Mouse (Mus musculus): ENCODE data around the gene Usp2.

The Usp2 gene

DNA sequence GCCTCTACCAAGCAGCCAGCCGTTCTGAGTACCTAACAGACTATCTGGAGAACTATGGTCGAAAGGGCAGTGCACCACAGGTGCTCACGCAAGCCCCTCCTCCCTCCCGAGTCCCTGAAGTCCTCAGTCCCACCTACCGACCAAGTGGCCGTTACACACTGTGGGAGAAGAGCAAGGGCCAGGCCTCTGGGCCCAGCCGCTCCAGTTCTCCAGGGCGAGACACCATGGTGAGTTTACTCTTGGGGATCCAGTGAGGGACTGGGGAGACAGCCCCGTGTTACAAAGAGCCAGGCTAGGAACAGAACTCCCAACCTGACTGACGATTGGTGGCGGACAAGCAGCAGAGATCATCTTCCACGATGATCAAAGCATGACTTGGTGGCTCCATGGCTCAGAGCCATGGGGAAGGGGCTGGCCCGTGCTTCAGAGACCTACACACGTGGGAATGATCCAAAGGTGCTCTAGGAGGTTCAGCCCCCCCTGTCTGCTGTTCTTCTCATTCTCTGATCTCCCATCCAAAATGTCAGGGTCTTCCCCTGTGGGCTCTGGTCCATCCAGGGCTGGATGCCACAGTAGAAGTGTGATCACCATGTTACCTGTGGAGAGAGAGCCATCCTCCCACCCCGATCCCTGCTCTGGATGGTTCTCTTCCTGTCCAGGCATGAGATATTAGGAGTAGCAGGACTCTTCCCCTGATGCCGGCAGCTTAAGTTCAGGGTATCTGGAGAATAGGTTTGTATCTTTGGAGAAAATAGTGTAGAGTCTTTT, 9.4 kb downstream of the Usp2 start:
- no peak for DNase-seq (ENCODE audit: low spot score in 2 of 2)

DNA sequence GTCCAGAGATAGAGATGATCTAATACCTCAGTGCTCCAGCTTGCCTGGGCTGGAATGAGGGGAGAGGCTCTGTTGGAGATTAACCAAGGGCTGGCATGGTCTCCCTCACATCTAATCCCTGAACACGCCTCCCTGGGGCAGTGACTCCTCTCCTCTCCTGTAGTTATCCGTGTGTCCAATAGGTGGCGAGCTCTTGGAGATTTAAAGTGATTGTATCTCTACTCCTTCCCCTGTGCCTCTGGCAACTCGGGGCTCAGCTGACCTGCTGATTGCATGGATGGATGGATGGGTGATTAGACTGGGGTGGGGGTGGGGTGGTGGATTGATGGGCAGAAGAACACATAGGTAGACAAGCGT, 9.9 kb downstream of the Usp2 start:
- DNase-seq (ENCODE audit: low spot score in 2 of 2), result no peak

DNA sequence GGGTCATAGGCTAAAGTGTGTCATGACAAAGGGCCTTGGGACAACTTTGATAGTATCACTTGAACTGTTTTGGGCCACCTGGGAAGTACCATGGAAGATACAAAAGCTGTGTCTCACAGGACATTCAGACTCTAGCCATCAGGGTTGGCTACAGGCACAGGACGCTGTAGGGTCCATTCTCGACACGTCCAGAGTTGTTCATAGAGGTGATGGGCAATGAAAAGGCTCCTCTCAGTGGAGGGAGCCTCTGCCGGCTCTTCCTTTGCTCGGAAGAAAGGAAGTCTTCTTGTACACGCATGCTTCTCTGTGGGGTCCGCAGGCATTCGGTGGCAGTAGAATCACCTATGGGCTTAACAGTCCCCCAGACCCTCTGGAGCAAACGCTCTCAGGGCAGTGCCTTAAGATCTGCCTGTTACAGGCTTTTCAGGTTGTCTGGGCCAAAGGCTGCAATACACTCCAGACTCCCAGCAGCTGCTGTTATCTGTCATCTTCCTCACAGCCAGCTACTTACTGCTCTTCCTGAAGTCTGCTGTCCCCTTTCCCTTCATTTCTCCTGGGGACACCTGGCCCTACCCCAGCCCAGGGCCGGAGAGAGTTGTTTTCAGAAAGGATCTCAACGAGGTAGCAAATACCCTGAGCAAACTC, 10.6 kb downstream of the Usp2 start:
- DNase-seq (ENCODE audit: low spot score in 2 of 2), result no peak

DNA sequence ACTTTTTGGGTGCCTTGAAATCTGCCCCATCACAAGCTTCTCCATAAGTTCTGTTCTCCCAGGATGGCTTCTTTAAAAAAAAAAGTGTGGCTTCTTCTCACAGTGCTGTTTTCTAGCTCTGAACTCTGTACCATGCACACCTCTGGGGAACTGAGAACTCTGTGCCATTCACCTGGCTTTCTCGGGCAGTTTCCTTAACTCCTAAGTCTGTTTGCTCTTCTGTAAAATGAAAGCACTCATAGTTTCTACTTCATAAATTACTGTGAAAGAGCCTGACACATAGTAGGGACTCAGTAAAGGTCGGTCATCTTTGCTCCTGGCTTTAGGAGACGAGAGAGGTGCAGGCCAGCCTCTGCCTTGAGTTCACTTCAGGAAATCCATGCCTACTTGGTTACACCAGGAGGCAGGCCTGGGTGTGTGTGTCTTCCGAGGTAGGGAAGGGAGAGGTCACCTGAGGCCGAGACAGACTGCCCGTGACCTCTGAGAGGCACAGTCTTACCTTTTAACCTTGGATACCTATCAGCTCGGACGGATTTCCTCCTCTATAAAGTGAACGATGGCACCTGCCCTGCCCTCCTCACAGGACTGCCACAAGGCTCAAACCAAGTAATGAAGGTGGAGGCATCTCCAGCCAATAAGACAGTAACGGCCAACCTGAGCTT, 11.4 kb downstream of the Usp2 start:
- no peak for DNase-seq (ENCODE audit: low spot score in 2 of 2)

DNA sequence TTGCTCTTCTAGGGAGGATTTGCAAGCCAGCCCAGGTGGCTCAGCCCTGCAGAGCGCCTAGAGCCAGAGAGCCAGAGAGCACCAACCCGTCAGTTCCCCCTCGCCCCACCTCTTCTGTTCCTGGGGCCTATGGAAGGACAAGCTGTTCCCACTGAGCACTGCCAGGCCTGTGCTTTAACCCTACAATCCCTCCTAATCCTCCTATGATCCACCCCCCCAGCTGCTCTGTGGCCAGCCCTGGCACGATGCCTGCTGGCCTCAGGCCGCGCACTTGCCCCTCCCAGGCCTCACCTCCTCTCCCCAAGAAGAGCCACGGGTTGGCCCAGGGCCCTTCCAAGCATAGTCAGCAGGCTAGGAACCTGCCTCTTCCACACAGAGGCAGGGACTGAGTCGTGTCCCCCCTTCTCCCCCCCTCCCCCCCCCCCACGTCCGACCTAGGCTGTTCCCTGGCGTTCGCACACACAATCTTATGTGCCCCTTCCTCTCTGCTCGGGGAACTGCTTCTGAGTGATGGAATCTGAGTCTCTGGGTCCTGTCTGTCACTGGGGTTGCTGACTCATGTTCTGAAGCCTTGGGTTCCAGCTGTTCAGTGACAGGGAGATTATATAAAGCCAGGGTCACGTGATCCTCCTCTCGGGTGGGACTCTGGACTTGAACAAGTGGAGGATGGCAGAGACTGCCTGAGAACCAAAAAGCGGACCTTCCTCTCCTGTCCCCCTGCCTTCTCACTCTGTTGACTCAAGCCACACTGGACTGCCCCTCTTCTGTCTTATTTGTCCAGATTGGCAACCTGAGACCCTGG, 12.3 kb downstream of the Usp2 start:
- no peak for DNase-seq (ENCODE audit: low spot score in 2 of 2)

DNA sequence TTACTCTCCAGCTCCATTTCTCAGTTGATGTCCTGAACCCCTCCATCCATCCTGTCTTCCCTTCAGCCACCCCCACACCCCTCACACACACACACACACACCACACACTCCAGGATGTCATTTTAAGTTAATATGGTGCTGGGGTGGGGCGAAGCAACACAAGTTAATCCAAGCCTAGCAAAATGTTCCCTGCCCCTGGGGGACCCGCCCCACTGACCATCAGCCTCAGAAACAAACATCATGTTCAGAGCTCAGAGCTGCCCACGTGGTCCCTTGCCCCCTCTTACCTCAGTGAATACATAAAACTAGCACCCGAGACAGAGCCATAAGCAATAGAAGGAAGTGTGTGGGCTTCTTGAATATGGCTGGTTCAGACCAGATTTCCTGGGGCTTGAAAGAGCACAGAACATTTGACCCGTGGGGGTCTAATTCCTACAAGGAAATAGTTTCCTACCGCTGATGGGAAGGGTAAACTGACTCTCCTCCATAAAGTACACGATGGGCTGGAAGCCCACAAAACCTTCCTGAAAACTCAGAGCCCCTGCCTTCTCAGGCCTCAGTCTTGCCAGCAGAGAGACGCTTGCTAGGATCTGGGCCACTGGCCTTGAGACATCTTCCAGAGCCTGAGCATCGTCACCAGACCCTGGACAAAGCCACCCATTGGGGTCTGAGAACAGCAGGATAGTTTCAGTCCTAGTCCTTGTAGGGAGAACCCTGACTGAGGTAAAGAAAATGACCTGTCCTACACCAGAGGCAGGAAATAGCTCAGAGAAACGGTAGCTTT, 13.4 kb downstream of the Usp2 start:
- DNase-seq (ENCODE audit: low spot score in 2 of 2), result no peak

DNA sequence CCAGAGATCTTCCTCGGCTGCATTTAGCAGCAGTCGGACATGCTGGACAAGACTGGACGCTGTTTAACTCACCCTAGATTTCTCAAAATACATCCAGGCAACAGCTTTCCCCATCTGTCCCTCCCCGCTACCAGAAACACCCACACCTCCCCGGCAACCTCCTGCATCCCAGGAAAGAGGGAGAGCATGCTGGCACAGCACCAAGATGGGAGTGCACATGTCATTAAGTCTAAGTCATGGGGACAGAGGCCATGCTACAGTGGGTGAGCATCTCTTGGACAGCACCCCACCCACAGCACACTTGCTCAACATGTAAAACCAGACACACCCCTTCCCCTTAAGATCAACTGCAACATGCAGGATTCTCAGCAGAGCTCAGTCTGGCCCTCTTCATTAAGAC, 14.1 kb downstream of the Usp2 start:
- no peak for DNase-seq (ENCODE audit: low spot score in 2 of 2)

DNA sequence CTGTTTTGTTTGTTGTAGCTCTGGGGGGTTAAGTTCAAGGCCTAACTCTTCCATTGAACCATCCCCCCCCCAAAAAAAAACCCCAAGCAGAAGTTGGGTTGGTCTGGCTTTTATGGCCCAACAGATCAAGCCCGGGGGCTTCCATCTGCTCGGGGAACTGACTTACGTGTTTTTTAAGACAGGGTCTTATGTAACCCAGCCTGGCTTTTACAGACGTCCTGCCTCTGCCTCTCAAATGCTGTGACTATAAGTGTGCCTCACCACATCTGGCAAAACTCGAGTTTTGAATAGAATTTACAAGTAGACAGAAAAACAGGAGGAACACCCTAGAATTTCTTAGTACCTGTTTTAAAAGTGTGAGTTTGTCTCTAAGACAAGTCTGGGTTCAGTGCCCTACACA, 14.8 kb downstream of the Usp2 start:
- DNase-seq (ENCODE audit: low spot score in 2 of 2), result no peak

DNA sequence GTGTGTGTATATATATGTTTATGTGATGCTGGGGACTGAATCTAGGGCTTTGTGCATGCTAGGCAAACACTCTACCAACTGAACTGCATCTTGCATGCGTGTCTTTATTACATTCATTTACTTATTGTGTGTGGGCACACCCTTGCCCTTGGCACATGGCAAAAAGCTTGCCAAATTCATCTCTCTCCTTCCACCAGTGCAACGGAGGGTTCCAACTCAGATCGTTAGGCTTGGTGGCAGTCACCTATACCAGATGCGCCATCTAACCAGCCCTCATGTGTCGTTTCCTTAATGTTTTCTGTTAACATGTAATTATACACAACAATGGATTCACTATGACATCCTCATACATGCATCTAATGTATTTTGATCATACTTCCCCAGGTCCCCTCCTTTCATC, 15.4 kb downstream of the Usp2 start:
- DNase-seq (ENCODE audit: low spot score in 2 of 2), result no peak

DNA sequence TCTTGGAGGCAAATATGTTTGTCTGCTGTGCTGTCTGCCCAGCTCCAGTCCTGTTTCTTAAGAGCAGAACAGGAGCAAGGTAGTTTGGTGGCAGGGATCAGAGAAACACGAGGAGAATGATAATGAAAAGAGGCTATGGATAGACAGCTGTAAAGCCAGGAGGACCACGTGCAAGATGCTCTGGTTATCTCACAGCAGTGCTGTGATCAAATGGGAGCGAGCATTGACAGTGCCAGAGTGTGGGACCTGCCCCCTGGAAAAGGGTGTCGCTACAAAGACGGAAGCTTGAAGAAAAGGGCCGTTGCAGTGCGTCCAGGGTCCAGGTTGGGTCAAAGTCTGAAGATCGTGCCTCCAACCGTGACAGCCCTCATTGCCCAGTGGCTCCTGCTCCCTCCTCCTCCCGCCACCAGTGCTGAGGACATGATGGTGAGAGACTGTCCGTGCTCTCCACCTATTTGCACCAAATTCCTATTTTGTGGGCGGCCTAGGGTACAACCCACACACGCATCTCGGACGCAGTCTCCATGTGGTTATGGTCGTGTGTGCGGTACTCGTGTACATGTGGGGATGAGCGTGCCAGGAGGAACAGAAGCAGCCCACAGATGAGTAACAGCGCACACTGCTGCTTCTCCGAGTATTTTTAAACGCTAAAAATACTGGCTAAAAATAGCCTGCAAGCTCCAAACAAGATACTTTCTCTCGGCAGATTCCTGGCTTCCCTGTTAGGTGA, 16.7 kb downstream of the Usp2 start:
- DNase-seq (ENCODE audit: low spot score in 2 of 2), result no peak

DNA sequence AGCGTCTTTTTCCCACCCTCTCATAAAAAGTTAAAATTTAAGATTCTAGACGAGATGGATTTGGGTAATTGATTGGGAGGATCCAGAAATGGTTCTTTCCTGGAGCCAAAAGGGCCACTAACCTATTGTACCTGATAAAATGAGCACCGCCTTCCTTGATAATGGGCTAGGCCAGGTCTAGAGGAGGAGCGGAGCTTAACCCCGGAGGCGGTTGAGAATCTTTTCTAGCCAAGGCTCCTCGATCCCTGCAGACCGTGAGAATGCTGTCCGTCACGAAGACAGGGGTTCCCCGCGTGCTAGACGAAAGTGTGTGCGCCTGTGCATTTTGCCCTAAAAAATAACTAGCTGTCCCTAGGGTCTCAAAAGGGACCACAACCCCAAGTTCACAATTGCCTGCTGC, 17.4 kb downstream of the Usp2 start:
- no peak for DNase-seq (ENCODE audit: low spot score in 2 of 2)

DNA sequence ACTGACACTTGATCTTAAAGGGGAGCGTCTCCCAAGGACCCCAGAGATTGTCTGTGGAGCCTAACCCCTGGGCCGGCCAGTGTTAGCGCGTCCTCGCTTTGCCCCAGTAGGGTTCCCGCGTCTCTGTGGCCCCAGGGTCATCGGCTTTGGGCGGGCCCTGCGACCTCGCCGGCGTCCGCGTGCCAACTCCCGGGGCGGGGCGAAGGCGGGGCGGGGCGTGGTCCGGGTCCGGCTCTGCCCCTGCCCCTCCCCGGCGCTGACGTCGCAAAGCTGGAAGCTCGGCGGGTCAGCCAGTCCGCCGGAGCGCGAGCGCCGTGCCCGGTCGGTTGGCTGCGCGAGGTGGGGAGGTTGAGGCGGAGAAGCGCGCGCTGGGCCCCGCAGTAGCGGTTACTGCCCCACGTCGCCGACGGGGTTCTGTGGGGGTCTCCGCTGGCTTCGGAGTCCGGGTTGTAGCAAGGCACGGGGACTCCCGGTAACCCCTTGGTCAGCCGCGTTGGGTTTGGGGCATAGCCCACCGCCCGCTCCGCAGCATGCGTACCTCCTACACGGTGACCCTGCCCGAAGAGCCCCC, 17.9 kb downstream of the Usp2 start:
- DNase-seq (ENCODE audit: low spot score in 2 of 2), result peak; percentile 75 to 76

DNA sequence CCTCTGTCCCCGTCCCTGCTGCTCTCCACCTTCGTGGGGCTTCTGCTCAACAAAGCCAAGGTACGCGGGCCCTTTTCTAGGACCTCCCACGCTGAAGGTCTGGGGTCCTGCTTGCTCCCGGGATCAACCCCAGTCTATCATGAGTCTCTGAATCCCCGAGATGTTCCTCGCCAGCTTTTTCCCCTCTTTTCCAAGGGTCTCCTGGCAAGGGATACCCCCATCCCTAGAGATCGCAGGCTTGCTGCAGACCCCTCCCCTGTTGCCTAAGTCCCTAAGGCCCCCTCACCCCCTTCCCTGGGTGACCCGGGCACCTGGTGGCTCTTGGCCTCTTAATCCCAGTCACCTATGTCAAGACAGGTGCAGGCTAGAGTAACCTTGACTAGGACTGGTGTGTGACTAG, 18.5 kb downstream of the Usp2 start:
- no peak for DNase-seq (ENCODE audit: low spot score in 2 of 2)

DNA sequence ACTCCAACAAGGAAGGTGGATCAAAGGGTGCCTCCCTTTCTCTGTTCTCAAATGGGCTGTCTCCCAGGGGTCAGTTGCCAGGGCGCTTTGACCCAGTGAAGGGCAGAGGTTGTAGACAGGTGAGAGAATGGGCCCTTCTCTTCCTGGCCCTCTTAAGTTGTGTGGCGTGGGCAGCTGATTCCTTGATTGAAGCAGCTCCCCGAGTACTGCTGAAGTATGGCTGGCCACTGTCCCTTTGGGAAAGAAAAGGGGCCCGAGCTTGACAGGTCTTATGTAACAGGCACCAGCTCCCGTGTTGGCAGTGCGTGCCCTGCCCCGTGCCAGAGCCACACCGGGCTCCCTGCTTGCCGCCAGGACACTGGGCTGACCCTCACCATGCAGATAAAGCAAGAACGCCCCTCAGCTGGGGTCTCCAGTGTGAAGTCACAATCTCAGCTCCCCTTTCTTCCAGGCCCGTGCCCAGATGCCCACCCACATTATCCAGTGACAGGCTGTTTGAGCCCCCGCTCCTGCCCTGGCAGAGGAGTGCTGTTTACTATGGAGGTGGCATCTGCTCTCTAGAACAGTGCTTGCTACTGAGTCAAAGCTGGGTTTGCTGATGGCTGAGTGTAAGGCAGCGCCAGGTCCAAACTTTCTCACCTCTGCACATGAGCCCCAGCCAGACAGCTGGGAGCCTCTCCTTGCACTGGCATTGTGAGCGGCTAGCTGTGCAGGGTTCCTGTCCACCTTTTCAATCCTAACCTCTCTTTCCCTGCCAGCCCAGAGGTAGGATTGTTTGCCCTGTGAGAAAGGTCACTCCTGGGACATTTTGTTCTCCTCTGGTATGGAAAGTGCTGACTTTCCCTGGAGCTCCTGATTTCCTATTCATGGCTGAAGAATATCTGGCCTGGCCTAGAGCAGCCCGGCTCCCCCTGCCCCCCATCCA, 19.2 kb downstream of the Usp2 start:
- DNase-seq (ENCODE audit: low spot score in 2 of 2), result no peak

DNA sequence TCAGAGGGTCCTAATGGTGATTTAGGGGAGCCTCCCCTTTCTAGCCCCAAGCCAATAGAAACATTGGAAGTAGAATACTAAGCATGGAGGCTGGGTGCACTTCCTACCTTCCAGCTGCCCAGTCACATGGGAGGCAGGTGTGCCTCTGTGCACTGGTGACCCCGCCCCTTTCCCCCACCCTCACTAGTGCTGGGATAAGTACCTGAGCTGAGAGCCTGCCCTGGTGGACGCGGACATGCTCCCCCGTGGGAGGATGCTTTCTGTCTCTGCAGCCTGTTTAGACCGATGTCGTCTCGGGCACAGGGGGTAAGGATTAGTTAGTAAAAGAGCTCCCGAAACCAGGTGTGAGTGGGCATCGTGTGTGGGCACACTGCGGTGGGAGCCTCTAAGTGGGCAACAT, 20.1 kb downstream of the Usp2 start:
- no peak for DNase-seq (ENCODE audit: low spot score in 2 of 2)

DNA sequence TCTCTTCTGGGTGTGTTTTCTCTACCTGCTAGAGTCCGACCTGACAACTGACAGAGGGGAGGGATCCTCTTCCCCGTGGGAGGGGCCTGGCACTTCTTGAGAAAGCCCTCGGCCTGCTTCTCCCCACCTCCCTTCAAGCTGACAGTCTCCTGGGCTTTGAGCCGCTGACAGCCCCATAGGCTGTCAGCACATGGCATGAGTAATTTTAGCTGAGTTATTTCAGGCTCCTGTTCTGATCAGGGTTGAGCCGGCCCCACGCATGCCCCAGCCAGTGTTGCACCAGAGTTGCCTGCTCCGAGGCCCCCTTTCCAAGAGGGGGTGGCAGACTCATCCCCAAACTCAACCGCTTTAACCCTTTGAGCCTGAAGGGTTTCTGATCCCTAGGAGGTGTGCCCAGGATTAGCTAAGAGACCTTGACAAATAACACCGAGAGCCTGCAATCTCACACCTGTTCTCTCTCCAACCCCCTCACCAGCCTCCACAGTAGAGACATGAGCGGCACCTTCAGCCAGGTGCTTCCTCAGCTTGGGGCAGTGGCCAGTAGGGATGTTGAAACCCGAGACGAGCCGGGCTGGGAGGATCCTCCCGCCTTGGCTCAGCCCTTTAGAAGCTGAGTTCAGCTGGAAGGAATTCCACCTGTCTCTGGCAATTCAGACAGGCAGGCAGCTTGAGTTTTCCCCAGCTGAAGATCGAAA, 21.1 kb downstream of the Usp2 start:
- DNase-seq (ENCODE audit: low spot score in 2 of 2), result no peak

DNA sequence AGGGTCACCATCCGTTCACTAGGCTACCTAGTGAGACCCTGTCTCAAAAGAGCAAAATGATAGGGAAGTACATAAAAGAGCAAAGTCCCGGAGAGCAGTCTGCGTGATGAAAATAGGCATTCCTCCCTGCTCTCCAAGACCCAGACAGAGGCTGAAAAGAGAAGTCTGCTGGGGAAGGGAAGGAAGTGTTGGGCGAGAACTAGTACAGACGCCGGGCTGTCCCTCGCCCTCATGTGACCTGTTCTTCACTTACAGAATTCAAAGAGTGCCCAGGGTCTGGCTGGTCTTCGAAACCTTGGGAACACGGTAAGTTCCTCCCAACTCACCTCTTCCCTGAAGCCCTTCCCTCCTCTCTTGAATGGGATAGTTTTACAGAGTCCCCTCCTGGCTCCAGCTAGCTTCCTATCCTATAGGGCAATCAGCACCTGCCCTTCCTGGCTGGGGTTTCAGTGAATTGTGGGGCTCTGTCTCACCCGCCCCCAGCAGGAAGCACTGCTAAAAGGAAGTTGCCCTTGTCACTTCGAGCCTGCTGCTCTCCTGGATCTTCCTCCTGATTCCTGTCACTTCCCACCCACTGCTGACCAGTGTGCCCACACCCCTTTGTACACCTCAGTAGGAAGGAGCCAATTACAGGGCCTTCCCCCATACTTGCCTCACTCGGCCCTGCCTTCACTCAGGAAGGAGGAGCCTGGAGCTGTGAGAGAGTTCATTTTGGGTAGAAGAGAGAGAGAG, 22.2 kb downstream of the Usp2 start:
- DNase-seq (ENCODE audit: low spot score in 2 of 2), result no peak
